Mouse (Mus musculus): ENCODE data around the gene Fam107a. TPM values are rescaled to one million over a fixed set of nuclear protein-coding genes. Genes with fewer than 3 reads are reported as not detected.
"Not testable (repeated sequence)": the region's sequence is repeated elsewhere in the genome, so short reads cannot be mapped to it uniquely, and the experiment has no call there.

Fam107a gene
- polyA plus RNA-seq, 1 experiment from 2014 or later = 0.24 TPM

DNA sequence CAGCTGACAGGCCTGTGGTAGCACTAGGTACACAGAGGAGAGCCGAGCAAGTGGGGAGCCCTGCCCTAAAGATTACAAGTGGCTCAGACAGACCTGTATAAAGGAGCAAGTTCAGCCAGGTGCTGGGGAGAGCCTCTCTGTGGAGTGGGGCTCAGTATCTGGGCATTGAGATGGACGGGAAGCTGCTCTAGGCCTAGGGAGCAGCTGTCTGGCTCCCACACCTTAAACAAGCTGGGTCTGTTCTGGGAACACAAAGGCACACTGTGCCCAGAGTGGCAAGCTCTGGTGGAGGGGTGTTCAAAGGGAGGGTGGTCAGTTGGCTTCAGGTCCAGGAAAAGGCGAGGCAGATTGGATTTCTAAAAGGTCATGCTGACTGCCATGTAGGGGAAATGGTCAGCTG, 12.8 kb downstream of the Fam107a start:
- no peak overlapping the region for H3K9ac ChIP-seq (ENCODE audit: low read depth, low read length)
- H3K4me1 ChIP-seq (ENCODE audit: control insufficient read depth, insufficient read depth, low read length) = no peaks in the 10 kb centered on the region
- peak; percentile 53; the same call in 1 of the 2 replicates for ATAC-seq
- H3K4me2 ChIP-seq (ENCODE audit: low read depth, low read length) = no peak overlapping the region
- no peaks in the 10 kb centered on the region for H3K27me3 ChIP-seq (replicated peaks; ENCODE audit: control insufficient read depth, insufficient read depth, low read length)
- H3K36me3 ChIP-seq (ENCODE audit: control insufficient read depth, insufficient read depth, low read length) = no peaks in the 10 kb centered on the region
- no peak overlapping the region for H3K4me3 ChIP-seq (ENCODE audit: low read length)
- H3K9me3 ChIP-seq (ENCODE audit: control insufficient read depth, low read length) = no peaks in the 10 kb centered on the region
- WGBS = 44% methylated on average over 3 of the region's 3 CpGs
- no peak overlapping the region for H3K27ac ChIP-seq (ENCODE audit: low read length)

DNA sequence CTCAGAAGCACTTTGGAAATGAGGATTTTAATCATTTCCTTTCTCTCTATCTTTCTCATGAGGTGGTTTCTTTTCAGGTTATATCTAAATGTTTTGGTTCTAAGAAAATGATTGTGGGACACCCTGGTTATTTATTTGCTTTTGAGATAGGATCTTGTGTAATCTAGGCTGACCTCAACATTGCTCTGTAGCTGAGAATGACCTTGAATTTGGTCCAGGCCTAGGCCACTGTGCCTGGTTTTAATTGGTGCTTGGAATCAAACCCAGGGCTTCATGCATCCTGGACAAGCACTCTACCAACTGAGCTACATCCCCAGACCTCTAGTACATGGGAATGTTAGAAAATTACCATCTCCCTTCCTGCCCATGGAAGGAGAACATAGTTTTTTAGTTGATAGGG, 13.7 kb downstream of the Fam107a start:
- no peak for ATAC-seq
- Histone ChIP-seq H3K9ac (ENCODE audit: low read depth, low read length) (no peak overlapping the region), H3K27ac (ENCODE audit: low read length) (no peak overlapping the region), H3K4me1 (ENCODE audit: control insufficient read depth, insufficient read depth, low read length) (no peaks in the 10 kb centered on the region), H3K27me3 (replicated peaks; ENCODE audit: control insufficient read depth, insufficient read depth, low read length) (no peaks in the 10 kb centered on the region), H3K9me3 (ENCODE audit: control insufficient read depth, low read length) (no peaks in the 10 kb centered on the region), H3K4me2 (ENCODE audit: low read depth, low read length) (no peak overlapping the region), H3K4me3 (ENCODE audit: low read length) (no peak overlapping the region), H3K36me3 (ENCODE audit: control insufficient read depth, insufficient read depth, low read length) (no peaks in the 10 kb centered on the region)

DNA sequence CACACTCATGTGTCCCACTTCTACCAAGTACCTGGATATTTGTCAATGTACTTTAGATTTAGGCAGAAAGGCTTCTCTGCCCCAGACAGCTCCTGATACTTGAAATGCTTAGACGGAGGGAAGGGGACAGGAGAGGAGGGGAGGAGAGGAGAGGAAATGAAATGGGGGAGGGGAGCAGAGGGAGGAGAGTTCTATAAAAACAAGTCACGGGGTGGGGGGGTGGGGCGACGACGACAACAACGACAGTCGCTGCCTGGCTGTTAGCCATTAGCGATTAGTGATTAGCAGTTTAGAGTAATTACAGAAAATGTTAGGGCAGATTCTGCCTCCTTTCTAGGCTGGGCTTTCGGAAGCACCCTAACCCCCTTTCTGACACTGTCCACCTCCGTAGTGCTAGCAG, 15.1 kb downstream of the Fam107a start:
- ATAC-seq = no peak
- Histone ChIP-seq H3K4me3 (ENCODE audit: low read length) (no peak overlapping the region), H3K9ac (ENCODE audit: low read depth, low read length) (no peak overlapping the region), H3K27me3 (replicated peaks; ENCODE audit: control insufficient read depth, insufficient read depth, low read length) (no peaks in the 10 kb centered on the region), H3K4me1 (ENCODE audit: control insufficient read depth, insufficient read depth, low read length) (no peaks in the 10 kb centered on the region; the same call in 1 of the 2 replicates), H3K27ac (ENCODE audit: low read length) (no peak overlapping the region), H3K9me3 (ENCODE audit: control insufficient read depth, low read length) (no peaks in the 10 kb centered on the region), H3K4me2 (ENCODE audit: low read depth, low read length) (no peak overlapping the region), H3K36me3 (ENCODE audit: control insufficient read depth, insufficient read depth, low read length) (no peaks in the 10 kb centered on the region)
- WGBS = 22% methylated on average over 10 of the region's 10 CpGs

DNA sequence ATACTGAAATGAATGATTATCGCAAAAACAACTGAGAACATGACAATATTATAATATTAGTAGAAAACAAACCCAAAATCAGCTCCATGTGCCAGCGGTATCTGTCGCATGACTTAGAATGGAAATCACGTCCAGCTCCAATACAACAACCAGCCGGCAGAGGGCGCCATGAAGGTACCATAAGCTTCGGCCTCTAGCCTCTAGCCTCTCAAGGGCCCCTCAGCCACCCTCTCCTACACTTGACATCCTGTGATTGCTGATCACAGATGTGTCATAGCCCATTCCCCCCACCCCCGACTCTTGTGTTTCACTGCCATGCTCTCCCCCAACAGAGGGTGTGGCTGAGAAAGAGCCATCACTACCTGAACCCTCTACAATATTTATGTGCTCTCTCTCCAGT, 17.5 kb downstream of the Fam107a start:
- no peaks in the 10 kb centered on the region for H3K9me3 ChIP-seq (ENCODE audit: control insufficient read depth, low read length)
- no peaks in the 10 kb centered on the region for H3K27me3 ChIP-seq (replicated peaks; ENCODE audit: control insufficient read depth, insufficient read depth, low read length)
- H3K4me3 ChIP-seq (ENCODE audit: low read length) = no peak overlapping the region
- WGBS = 32% methylated on average over 8 of the region's 8 CpGs
- no peak overlapping the region for H3K27ac ChIP-seq (ENCODE audit: low read length)
- H3K4me2 ChIP-seq (ENCODE audit: low read depth, low read length) = no peak overlapping the region
- no peak overlapping the region for H3K9ac ChIP-seq (ENCODE audit: low read depth, low read length)
- H3K4me1 ChIP-seq (ENCODE audit: control insufficient read depth, insufficient read depth, low read length) = no peaks in the 10 kb centered on the region; the same call in 1 of the 2 replicates
- no peak for ATAC-seq
- H3K36me3 ChIP-seq (ENCODE audit: control insufficient read depth, insufficient read depth, low read length) = no peaks in the 10 kb centered on the region

DNA sequence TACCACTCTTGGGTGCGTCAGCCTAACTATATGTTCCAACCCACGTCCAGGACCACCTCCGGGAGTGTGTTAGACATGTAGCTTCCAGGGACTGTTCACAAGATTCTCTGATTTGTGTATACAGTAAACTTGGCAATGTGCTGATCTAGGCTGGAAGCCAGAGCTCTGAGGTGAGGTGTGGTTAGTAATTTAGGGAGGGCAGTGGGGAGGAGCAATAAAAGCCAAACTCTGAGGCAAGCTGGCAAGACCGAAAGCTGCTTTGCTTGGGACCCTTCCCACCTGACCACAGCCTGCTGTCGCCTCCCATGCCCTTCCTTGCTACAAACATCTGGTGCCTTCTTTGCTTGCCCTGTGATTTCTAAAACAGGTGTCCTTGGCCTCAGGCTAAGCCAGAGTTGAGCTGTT, 19.9 kb downstream of the Fam107a start:
- ATAC-seq = peak; percentile 21; the same call in 1 of the 2 replicates

DNA sequence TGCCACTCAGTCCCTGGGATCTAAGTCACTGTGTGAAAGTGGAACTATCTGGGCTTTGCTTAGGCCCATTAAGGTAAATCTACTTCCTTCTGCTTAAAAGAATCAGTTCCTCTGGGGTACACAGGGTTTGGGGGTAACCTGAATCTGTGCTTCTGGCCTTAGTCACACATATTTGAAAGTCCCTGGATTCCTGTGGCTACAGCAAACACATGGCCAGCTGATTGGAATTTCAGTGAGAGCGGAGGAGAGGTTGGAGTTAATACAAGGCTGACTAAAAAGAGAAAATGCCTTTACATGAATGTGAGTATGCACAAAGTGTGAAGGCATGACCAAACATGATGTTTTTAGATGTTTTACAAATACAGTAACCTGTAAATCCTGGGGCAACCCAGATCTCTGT, 23.6 kb downstream of the Fam107a start:
- no peaks in the 10 kb centered on the region; the same call in 1 of the 2 replicates for H3K4me1 ChIP-seq (ENCODE audit: control insufficient read depth, insufficient read depth, low read length)
- no peaks in the 10 kb centered on the region for H3K27me3 ChIP-seq (replicated peaks; ENCODE audit: control insufficient read depth, insufficient read depth, low read length)
- H3K9ac ChIP-seq (ENCODE audit: low read depth, low read length) = no peak overlapping the region
- ATAC-seq = no peak
- WGBS = 95% methylated on average over 1 of the region's 1 CpGs
- H3K27ac ChIP-seq (ENCODE audit: low read length) = no peak overlapping the region
- H3K36me3 ChIP-seq (ENCODE audit: control insufficient read depth, insufficient read depth, low read length) = no peaks in the 10 kb centered on the region
- H3K9me3 ChIP-seq (ENCODE audit: control insufficient read depth, low read length) = no peaks in the 10 kb centered on the region
- no peak overlapping the region for H3K4me2 ChIP-seq (ENCODE audit: low read depth, low read length)
- no peak overlapping the region for H3K4me3 ChIP-seq (ENCODE audit: low read length)

More for the DNA sequence above, 19.9 kb downstream of the Fam107a start:
- Histone ChIP-seq H3K4me1 (ENCODE audit: control insufficient read depth, insufficient read depth, low read length) (no peaks in the 10 kb centered on the region; the same call in 1 of the 2 replicates), H3K4me3 (ENCODE audit: low read length) (no peak overlapping the region), H3K27ac (ENCODE audit: low read length) (no peak overlapping the region), H3K36me3 (ENCODE audit: control insufficient read depth, insufficient read depth, low read length) (no peaks in the 10 kb centered on the region), H3K9ac (ENCODE audit: low read depth, low read length) (no peak overlapping the region), H3K9me3 (ENCODE audit: control insufficient read depth, low read length) (no peaks in the 10 kb centered on the region), H3K27me3 (replicated peaks; ENCODE audit: control insufficient read depth, insufficient read depth, low read length) (no peaks in the 10 kb centered on the region), H3K4me2 (ENCODE audit: low read depth, low read length) (no peak overlapping the region)
- 62% methylated on average over 5 of the region's 5 CpGs for WGBS

DNA sequence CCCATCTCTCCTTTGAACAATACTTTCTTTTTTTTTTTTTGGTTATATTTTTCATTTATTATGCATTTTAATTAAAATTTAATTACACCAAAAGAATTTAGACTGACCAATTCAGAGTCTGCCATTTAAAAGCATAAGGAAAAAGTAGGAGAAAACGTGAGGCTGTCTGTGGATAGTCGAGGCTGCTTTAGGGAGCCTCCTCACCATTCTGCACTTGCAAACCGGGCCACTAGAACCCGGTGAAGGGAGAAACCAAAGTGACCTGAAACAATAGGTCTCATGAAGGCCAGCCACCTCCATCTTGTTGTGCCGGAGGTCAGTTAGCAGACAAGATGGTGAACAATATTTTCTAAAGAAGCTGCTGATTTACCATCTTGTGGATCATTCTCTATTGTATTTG, 31.2 kb downstream of the Fam107a start:
- not testable (repeated sequence) for H3K4me2 ChIP-seq (ENCODE audit: low read depth, low read length); H3K36me3 ChIP-seq (ENCODE audit: control insufficient read depth, insufficient read depth, low read length); H3K9me3 ChIP-seq (ENCODE audit: control insufficient read depth, low read length); H3K9ac ChIP-seq (ENCODE audit: low read depth, low read length); H3K27ac ChIP-seq (ENCODE audit: low read length); H3K4me3 ChIP-seq (ENCODE audit: low read length); H3K27me3 ChIP-seq (replicated peaks; ENCODE audit: control insufficient read depth, insufficient read depth, low read length); H3K4me1 ChIP-seq (ENCODE audit: control insufficient read depth, insufficient read depth, low read length)
- 84% methylated on average over 5 of the region's 5 CpGs for WGBS
- peak; percentile 89 for ATAC-seq

DNA sequence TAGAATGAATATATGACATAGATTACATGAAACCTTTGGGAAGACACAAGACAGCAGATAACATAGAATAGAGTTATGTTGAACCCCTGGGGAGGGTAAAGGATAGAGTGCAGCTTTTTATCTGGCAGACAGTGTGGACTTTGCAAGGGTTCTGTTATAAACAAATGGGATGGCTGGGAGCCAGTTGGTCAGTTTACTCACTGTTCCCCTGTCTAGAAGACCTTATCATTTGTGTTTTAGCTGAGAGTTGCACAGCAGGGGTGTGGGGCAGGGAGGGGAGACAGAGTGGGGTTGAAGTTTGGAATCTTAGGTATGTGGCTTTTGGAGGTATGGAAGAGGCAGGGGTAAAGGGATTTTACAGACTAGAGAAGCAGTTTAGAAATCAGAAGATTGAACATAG, 34.0 kb downstream of the Fam107a start:
- peak; percentile 36; the same call in 1 of the 2 replicates for ATAC-seq
- H3K36me3 ChIP-seq (ENCODE audit: control insufficient read depth, insufficient read depth, low read length) = no peaks in the 10 kb centered on the region
- no peak overlapping the region for H3K9ac ChIP-seq (ENCODE audit: low read depth, low read length)
- H3K9me3 ChIP-seq (ENCODE audit: control insufficient read depth, low read length) = no peaks in the 10 kb centered on the region
- no peaks in the 10 kb centered on the region for H3K27me3 ChIP-seq (replicated peaks; ENCODE audit: control insufficient read depth, insufficient read depth, low read length)
- no peak overlapping the region for H3K4me3 ChIP-seq (ENCODE audit: low read length)
- H3K4me1 ChIP-seq (ENCODE audit: control insufficient read depth, insufficient read depth, low read length) = peaks cover 4% of the 10 kb centered on the region
- no peak overlapping the region for H3K4me2 ChIP-seq (ENCODE audit: low read depth, low read length)
- no peak overlapping the region for H3K27ac ChIP-seq (ENCODE audit: low read length)

DNA sequence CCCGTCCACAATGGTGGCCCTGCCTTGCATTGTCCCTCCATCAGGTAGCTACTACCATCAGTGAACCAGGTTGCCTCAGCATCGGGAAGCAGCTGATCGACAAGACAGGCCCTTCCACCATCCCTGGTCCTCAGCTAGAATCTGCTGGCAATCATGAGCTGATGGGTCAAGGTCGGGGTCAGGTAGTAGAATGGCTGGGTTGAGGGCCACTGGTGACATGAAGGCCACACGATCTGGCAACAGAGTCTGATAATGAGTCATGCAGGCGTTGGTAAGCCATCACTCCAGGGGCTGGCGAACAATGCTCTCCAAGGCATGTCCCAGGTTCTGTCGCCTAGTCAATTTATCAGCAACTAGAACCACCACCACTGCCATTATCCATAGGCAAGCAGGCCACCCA, 46.5 kb downstream of the Fam107a start:
- H3K9me3 ChIP-seq (ENCODE audit: control insufficient read depth, low read length); ATAC-seq; H3K4me3 ChIP-seq (ENCODE audit: low read length); H3K27me3 ChIP-seq (replicated peaks; ENCODE audit: control insufficient read depth, insufficient read depth, low read length); H3K36me3 ChIP-seq (ENCODE audit: control insufficient read depth, insufficient read depth, low read length); H3K4me2 ChIP-seq (ENCODE audit: low read depth, low read length); H3K4me1 ChIP-seq (ENCODE audit: control insufficient read depth, insufficient read depth, low read length); H3K9ac ChIP-seq (ENCODE audit: low read depth, low read length); H3K27ac ChIP-seq (ENCODE audit: low read length): not testable (repeated sequence)
- 84% methylated on average over 8 of the region's 8 CpGs for WGBS

DNA sequence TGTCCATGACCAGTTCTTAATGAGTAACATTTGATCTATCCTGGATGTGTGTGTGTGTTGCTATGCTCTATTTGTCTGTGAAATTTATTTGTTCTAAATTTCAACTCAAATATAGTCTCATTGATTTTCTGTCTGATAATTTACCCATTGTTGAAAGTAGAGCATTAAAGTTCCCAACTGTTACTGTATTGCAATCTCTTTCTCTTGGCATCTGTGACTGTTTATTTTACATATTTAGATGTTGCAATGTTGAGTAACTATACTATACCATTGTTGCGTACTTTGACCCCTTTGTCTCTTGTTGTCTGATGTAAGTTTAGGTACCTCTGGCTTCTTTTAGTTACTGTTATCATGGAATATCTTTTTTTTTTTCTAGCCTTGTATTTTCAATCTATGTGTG, 53.4 kb downstream of the Fam107a start:
- WGBS = 92% methylated on average over 1 of the region's 1 CpGs
- no peak for ATAC-seq
- Histone ChIP-seq H3K27me3 (replicated peaks; ENCODE audit: control insufficient read depth, insufficient read depth, low read length) (no peaks in the 10 kb centered on the region), H3K9me3 (ENCODE audit: control insufficient read depth, low read length) (no peaks in the 10 kb centered on the region), H3K4me2 (ENCODE audit: low read depth, low read length) (no peak overlapping the region), H3K9ac (ENCODE audit: low read depth, low read length) (no peak overlapping the region), H3K27ac (ENCODE audit: low read length) (no peak overlapping the region), H3K36me3 (ENCODE audit: control insufficient read depth, insufficient read depth, low read length) (no peaks in the 10 kb centered on the region), H3K4me1 (ENCODE audit: control insufficient read depth, insufficient read depth, low read length) (no peaks in the 10 kb centered on the region), H3K4me3 (ENCODE audit: low read length) (no peak overlapping the region)
